Mouse (Mus musculus) neutrophil, adult 65 days (primary cell): ENCODE data around the gene Olfr318. TPM values are rescaled to one million over a fixed set of nuclear protein-coding genes. Genes with fewer than 3 reads are reported as not detected.

Experiments
- total RNA-seq: library from RNA; stranded (reverse); gene quantifications from 2 replicates; pipeline ENCODE4 v1.2.4, GENCODE M21; 2023

Olfr318 gene
- 0.13 and 0.25 TPM in 2 replicates for total RNA-seq

DNA sequence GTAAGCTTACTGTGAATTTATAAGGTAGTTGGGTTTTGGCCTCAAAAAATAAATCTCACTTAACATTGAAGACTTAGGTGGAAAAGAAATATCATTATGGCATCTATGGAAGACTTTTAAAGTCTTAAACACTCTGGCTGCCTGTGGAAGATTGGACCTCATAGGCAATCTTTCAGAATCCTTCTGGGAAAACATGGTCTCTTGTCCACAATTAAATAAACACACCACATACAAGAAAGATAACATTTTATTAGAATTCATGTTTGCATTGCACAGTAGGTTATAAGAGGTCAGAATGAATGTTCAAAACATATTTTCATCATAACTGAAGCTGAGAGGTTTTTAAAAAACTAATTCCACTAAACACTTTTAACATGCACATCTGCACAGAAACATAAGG is at the start of gene Olfr318:
Olfr318 (minus strand) TSS at position 101 of the 400 bp plus-strand sequence.

DNA sequence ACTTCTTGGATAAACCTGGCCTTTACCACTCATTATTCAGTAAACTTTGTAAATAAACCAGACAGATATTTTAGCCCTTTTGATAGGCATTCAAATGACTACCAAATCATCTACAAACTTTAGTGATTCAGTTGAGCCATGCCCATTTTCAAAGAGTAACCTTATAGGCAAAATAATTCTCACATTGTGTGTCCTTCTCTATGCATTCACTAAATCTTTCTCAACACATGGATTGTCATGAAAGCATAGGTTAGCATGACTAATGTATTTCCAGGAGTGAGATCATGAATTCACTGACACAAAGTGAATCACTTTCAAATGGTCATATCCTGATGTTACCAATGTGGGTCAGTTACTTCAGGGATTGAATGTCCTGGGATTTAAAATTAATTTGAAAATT is 49.1 kb upstream of the Olfr318 start, which contains the start of gene Olfr315:
Olfr315 (plus strand) TSS at position 301 of the 400 bp plus-strand sequence.

DNA sequence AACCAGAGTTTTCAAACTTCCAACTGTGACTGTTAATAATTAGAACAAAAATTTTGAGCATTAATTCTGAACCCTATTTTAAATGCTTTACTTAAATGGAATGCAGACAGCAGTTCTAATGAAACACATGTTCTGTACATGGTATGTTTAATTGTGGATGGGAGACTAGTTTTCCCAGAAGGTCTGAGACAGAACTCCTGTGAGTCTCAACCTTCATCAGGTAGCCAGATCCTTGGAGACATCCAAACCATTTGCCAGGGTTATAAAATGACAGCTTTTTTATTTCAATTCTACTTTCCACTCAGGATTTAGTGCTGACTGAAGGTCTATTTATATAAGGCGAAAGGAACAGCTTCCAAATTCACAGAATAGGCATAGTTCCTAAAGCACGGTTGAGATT is 28.6 kb upstream of the Olfr318 start, which contains the start of gene Olfr316:
Olfr316 (plus strand) TSS at position 301 of the 400 bp plus-strand sequence.

DNA sequence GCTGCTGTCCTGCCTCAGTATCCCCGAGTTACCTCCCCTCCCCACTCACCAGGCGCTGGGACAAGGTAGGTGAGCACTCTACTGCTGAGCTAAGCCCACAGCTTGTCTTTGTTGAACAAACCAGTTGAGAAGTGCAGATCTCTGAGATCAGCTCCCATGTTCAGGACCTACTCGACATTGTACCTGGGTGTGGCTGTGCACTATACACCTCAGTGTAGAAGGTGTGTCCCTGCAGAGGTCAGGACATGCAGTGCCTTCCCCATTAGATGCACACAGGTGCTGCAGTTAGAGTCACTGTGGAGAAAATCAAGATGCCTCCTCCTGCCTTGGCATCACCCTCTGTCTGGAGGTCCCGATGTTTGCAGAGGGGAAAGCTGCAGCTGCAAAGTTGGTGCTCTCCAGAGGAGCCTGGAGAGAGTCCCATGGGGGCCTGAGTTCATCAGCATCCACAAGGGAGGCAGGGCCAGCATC is 15.0 kb upstream of the Olfr318 start, which contains the start of gene Olfr317:
Olfr317 (minus strand) TSS at position 421 of the 471 bp plus-strand sequence.

DNA sequence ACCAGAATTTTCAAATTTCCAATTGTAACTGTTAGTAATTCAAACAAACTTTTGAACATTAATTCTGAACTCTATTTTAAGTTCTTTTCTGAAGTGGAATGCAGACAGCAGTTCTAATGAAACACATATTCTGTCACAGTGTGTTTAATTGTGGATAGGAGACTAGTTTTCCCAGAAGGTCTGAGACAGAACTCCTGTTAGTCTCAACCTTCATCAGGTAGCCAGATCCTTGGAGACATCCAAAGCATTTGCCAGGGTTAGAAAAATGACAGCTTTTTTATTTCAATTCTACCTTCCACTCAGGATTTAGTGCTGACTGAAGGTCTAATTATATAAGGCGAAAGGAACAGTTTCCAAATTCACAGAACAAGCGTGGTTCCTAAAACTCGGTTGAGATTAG is 25.0 kb downstream of the Olfr318 start, which contains the start of gene Olfr319:
Olfr319 (plus strand) TSS at position 301 of the 400 bp plus-strand sequence.

DNA sequence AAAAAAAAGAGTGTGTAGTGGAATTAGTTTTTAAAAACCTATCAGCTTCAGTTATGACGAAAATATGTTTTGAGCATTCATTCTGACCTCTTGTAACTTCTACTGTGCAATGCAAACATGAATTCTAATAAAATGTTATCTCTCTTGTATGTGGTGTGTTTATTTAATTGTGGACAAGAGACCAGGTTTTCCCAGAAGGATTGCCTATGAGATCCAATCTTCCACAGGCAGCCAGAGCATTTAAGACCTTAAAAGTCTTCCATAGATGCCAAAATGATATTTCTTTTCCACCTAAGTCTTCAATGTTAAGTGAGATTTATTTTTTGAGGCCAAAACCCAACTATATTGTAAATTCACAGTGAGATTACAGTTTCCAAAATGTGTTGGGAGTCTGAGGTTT is 43.0 kb downstream of the Olfr318 start, which contains the start of gene Olfr320:
Olfr320 (plus strand) TSS at position 301 of the 400 bp plus-strand sequence.

Other genes starting within 250 kb of the Olfr318 start
- not detected in 2 replicates for gene Olfr332, start 231.5 kb downstream of the Olfr318 start, total RNA-seq
- not detected in 2 replicates for gene Olfr331, start 221.4 kb downstream of the Olfr318 start, total RNA-seq
- not detected in 2 replicates for gene Olfr330, start 189.2 kb downstream of the Olfr318 start, total RNA-seq
- not detected in 2 replicates for gene Olfr329-ps, start 177.6 kb downstream of the Olfr318 start, total RNA-seq
- gene Olfr328, start 168.4 kb downstream of the Olfr318 start, total RNA-seq = 0.18 and 0.32 TPM in 2 replicates
- gene Olfr224, start 153.5 kb downstream of the Olfr318 start, total RNA-seq = not detected in 2 replicates
- not detected in 2 replicates for gene Olfr325, start 146.3 kb downstream of the Olfr318 start, total RNA-seq
- not detected in 2 replicates for gene Olfr324, start 128.9 kb downstream of the Olfr318 start, total RNA-seq
- not detected in 2 replicates for gene 2210407C18Rik, start 107.9 kb downstream of the Olfr318 start, total RNA-seq
- not detected in 2 replicates for gene Olfr323, start 93.5 kb downstream of the Olfr318 start, total RNA-seq
- gene Trim58, start 83.5 kb downstream of the Olfr318 start, total RNA-seq = 0.29 and 0.41 TPM in 2 replicates
- not detected in 2 replicates for gene Olfr322, start 65.2 kb downstream of the Olfr318 start, total RNA-seq
- gene Olfr320, start 42.9 kb downstream of the Olfr318 start, total RNA-seq = not detected in 2 replicates
- not detected in 2 replicates for gene Olfr319, start 24.9 kb downstream of the Olfr318 start, total RNA-seq
- gene Olfr317, start 15.2 kb upstream of the Olfr318 start, total RNA-seq = not detected in 2 replicates
- not detected in 2 replicates for gene Olfr316, start 28.7 kb upstream of the Olfr318 start, total RNA-seq
- gene Olfr315, start 49.2 kb upstream of the Olfr318 start, total RNA-seq = not detected in 2 replicates
- gene Olfr314, start 58.9 kb upstream of the Olfr318 start, total RNA-seq = not detected in 2 replicates
- not detected in 2 replicates for gene Fam183b, start 77.9 kb upstream of the Olfr318 start, total RNA-seq
- gene Olfr313, start 91.0 kb upstream of the Olfr318 start, total RNA-seq = not detected in 2 replicates
- not detected in 2 replicates for gene Olfr312, start 105.2 kb upstream of the Olfr318 start, total RNA-seq
- not detected in 2 replicates for gene Olfr311, start 115.2 kb upstream of the Olfr318 start, total RNA-seq
- gene Gm12258, start 123.1 kb upstream of the Olfr318 start, total RNA-seq = 0.52 and 1.7 TPM in 2 replicates
- 3.0 and 3.5 TPM in 2 replicates for gene 2810021J22Rik, start 143.2 kb upstream of the Olfr318 start, total RNA-seq
- gene Zfp39, start 180.2 kb upstream of the Olfr318 start, total RNA-seq = 3.9 and 4.2 TPM in 2 replicates
- gene Btnl10, start 193.9 kb upstream of the Olfr318 start, total RNA-seq = 0.63 and 1.7 TPM in 2 replicates
- gene Rnf187, start 214.9 kb upstream of the Olfr318 start, total RNA-seq = 35.2 and 45.4 TPM in 2 replicates
- 6.9 and 10.3 TPM in 2 replicates for gene Hist3h2ba, start 224.9 kb upstream of the Olfr318 start, total RNA-seq
- 26.3 and 37.6 TPM in 2 replicates for gene Hist3h2a, start 230.7 kb upstream of the Olfr318 start, total RNA-seq
- 0.14 TPM in 1 of 2 replicates, not detected in the other for gene Trim17, start 230.7 kb upstream of the Olfr318 start, total RNA-seq